Mouse (Mus musculus): ENCODE data around the gene Slco1c1.
"Not testable (repeated sequence)": the region's sequence is repeated elsewhere in the genome, so short reads cannot be mapped to it uniquely, and the experiment has no call there.

The Slco1c1 gene

DNA sequence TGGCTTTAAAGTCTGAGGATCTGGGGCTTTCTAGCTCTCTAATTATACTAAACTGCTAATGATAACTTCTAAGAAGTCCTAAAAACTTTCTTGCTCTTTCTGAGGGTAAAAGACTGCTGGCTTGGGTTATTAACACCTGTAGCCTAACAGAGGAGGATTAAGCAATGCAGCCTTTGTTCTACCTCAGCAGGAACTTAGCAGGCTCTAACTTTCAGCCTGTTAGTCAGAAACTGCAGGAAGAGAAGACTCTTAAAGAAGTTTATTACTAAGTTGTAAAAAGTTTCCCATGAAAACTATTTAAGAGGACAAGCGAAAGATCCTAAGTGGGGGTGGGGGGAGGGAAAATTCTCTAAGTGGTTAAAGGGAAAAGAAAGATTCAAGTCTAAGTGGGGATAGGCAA is 65.8 kb downstream of the Slco1c1 start:
- no peak for DNase-seq (ENCODE audit: low spot score in 2 of 2)

DNA sequence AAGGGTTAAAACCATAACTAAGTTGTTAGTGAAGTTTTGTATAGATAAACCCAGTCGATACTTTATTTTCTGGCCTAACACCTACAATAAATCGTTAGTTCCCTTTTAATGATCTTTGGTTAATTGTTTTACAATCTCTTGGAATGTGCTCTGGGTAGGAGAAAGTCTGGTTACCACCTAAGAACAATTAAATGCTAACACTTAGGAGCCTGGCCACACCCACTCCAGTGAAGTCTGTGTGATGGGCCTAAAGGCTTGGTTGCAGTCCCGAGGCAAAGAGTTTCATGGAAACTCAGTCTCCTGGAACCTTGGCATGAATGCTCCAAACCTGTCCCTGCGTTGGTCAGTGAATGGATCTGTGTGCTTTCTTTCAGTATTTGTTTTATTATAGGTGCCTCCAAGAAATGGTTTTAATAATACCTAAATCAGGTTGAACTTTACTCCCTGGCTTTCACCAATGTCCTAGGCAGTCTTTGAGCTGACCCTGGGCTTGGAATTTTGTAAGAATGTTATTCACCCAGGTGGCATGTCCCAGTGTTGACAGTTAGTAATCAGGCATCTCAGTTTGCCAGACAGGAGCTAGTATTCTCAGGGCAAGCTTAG is 66.5 kb downstream of the Slco1c1 start:
- DNase-seq (ENCODE audit: low spot score in 2 of 2) = not testable (repeated sequence)

DNA sequence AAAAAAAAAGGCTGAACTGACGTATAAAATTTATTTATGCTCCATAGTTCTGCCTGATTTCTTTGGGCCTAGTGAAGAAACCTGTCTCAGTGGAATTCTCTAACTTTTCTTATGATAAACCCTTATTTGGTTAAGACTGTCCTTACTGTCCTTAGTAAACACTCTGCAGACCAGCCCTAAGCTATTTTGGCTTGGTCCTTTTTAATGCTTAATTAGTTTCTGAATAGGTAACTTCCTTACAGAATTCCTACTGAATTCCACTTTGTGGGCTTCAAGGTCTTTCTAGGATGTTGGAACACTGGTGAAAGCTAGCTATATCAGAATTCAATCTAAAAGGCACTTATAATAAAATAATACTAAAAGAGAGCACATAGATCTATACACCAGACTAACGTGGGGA is 71.9 kb downstream of the Slco1c1 start:
- DNase-seq (ENCODE audit: low spot score in 2 of 2) = no peak

GRCm38 (mm10) chr6:141597037-141597436 is 72.9 kb downstream of the Slco1c1 start:
- DNase-seq (ENCODE audit: low spot score in 2 of 2) = no peak

- DNase-seq (ENCODE audit: low spot score in 2 of 2) = no peak
Observed at GRCm38 (mm10) chr6:141600940-141601339, 76.8 kb downstream of the Slco1c1 start.

DNA sequence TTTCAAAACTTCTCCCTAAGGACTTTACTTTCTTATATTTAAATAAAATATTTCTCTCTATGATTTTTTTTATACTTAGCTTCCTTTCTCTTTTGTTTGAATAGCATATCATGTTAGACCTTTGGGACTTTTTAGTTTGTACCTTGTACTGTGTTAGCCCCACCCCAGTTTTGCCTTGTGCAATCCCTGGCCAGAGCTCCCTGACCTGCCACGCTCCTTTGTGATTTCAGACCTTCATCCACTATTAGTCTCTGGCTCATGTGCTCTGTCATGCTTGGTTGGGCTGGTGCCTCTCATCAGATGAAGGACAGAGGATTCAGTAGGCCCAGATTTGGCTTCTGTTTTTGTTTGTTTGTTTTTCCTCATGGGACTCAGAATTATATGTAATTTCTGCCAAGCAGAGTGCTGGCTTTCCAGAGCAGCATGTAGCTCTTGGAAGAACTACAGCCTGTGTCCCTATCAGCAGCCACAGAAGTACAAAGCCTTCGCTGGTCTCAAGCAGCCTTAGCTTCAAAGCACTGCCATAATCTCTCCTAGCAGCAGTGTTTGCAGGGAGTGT is 86.6 kb downstream of the Slco1c1 start:
- DNase-seq (ENCODE audit: low spot score in 2 of 2) = no peak

- DNase-seq (ENCODE audit: low spot score in 2 of 2) = no peak
Observed at GRCm38 (mm10) chr6:141614017-141614416, 89.8 kb downstream of the Slco1c1 start.

DNA sequence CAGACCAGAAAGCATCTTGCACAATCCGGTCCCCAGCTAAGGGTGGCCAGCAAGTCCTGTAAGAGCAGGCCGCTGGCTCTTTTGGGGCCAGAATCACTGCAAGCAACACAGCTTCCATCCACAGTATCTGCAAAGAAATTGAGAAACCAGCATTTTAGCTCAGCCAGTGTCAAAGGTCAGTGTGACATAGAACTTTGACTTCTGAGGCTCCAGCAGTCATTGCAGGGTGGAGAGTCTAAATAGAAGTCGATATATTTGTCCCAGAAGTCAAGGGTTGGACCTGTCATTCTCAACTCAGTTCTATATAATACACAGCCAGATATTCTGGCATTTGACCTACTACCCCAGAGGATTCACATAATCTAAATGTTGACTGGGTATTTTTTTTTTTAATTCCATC is 91.2 kb downstream of the Slco1c1 start:
- no peak for DNase-seq (ENCODE audit: low spot score in 2 of 2)
